Mouse (Mus musculus) erythroblast, embryonic 14.5 days (primary cell): ENCODE data around the gene Tex36. TPM values are rescaled to one million over a fixed set of nuclear protein-coding genes. Genes with fewer than 3 reads are reported as not detected.

Experiments used
- H3K27me3 ChIP-seq: 2 replicates; pipeline ENCODE4 v1.6.1; 2012; ENCODE audit warnings: inconsistent platforms; ENCODE audit not compliant: control insufficient read depth
- H3K36me3 ChIP-seq: 2 replicates; pipeline ENCODE4 v1.6.1; 2012; ENCODE audit warnings: mild to moderate bottlenecking, inconsistent platforms; ENCODE audit not compliant: control insufficient read depth
- H3K4me1 ChIP-seq: 2 replicates; pipeline ENCODE4 v1.6.1; 2012; ENCODE audit warnings: inconsistent platforms; ENCODE audit not compliant: control insufficient read depth
- H3K4me3 ChIP-seq: replicated peaks from 2 replicates; pipeline ENCODE3; 2012; ENCODE audit warnings: moderate library complexity, mild to moderate bottlenecking, inconsistent platforms
- H3K9me3 ChIP-seq: 2 replicates; pipeline ENCODE4 v1.6.1; 2012; ENCODE audit warnings: low read length, inconsistent platforms, mixed read lengths; ENCODE audit not compliant: control insufficient read depth
- GATA1 ChIP-seq: IDR thresholded peaks from 2 replicates; pipeline ENCODE4 v1.6.1; 2012; ENCODE audit warnings: low read length, inconsistent platforms, mixed read lengths
- TAL1 ChIP-seq: IDR thresholded peaks from 3 replicates; pipeline ENCODE4 v1.6.1; 2012; ENCODE audit warnings: low read length, inconsistent platforms, mixed read lengths
- polyA plus RNA-seq: library from polyadenylated mRNA; stranded (reverse); fragments of >175 nt; gene quantifications from 2 replicates; pipeline ENCODE4 v1.2.3, GENCODE M21; 2012

The Tex36 gene
- polyA plus RNA-seq, 1 experiment: not detected

DNA sequence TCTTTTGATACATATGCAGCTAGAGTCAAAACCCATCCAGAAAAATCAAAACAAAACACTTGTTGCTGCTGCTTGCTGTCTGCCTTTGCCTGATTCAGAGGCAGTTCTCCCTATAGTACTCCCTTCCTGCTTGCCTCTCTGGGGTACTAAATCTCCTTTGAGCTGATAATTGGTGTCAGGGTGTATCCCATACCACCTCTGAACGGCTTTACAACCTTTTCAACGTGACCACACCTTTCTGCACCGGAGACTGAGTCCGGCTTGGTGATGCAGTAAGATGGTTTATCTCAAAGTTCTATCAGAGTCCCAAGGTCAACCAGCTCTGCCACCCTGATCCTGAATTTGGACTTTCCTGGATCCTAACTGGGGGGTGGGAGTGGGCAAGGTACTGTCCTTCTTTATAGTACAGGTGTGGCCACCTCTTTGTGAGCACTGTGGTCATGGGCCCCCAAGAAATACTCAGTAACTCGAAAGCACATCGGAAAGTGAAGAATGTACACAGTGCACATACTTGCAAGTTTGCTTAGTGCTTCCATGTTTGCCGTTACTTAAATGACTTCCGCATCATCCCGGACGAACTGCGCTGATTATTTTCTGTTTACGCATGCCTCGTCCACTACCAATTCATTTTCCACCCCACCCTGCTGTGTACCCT, 2.6 kb upstream of the Tex36 start:
- Histone ChIP-seq H3K9me3 (no peaks in the 10 kb centered on the region), H3K36me3 (no peaks in the 10 kb centered on the region), H3K4me3 (no peak overlapping the region), H3K4me1 (no peaks in the 10 kb centered on the region), H3K27me3 (no peaks in the 10 kb centered on the region)
- TF ChIP-seq GATA1 (no peak), TAL1 (no peak)

DNA sequence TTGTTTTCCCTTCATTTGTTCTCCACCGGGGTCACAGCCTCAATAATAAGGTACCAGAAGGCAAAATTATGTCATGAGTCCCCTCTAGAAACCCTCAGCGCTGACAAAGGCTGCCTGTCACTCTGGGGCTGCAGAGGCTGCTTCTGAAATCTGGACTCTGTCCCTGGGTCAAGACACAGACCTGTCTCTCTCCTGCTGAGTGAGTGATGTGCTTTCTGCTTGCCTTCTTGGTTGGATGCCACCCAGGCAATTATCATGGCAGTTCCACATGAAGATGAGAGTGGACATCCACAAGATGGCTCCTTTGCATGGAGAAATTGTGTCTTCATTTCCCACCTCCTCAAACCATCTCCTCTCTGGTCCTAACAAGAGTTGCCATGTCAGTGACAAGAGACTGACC, 1.2 kb upstream of the Tex36 start:
- no peaks in the 10 kb centered on the region for H3K27me3 ChIP-seq
- no peak overlapping the region for H3K4me3 ChIP-seq
- TF ChIP-seq GATA1 (no peak), TAL1 (no peak)
- no peaks in the 10 kb centered on the region for H3K4me1 ChIP-seq
- H3K9me3 ChIP-seq: no peaks in the 10 kb centered on the region
- no peaks in the 10 kb centered on the region for H3K36me3 ChIP-seq

DNA sequence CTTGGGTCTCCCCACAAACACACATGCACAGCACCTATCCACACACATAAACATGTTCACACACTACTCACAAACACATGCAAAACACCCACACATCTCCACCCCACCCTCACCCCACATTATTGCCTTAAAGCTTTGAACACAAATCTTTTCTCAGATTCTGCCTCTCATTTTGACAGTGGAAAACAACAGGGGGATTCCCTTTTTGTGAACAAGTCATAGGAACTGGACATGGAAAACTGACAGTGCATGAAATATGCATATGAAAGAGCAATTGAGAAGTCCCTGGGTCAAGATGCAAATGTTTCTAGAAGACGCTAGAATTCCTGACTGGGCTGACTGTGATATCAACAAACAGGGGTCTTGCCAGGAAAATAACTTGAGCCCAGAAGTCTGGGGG, 1.4 kb downstream of the Tex36 start:
- H3K36me3 ChIP-seq: no peaks in the 10 kb centered on the region
- H3K4me3 ChIP-seq: no peak overlapping the region
- H3K27me3 ChIP-seq: no peaks in the 10 kb centered on the region
- TF ChIP-seq TAL1 (no peak), GATA1 (no peak)
- H3K9me3 ChIP-seq: no peaks in the 10 kb centered on the region
- H3K4me1 ChIP-seq: no peaks in the 10 kb centered on the region

DNA sequence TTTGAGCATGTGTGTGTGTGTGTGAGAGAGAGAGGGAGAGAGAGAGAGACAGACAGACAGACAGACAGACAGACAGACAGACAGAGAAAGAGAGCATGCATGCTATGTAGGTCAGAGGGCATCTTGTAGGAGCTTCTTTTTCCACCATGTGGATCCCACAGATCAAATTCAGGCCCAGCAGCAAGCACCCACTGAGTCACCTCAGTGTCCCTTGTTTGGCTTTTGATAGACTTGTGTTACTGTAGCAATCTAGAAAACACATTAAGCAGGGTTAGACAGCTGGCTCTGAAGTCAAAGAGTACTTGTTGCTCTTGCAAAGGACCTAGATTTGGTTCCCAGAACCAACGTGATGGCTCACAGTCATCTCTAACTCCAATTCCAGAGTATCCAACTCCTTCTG, 10.2 kb downstream of the Tex36 start:
- Histone ChIP-seq H3K27me3 (no peaks in the 10 kb centered on the region), H3K4me3 (no peak overlapping the region), H3K9me3 (no peaks in the 10 kb centered on the region), H3K36me3 (no peaks in the 10 kb centered on the region), H3K4me1 (no peaks in the 10 kb centered on the region)
- TF ChIP-seq TAL1 (no peak), GATA1 (no peak)

DNA sequence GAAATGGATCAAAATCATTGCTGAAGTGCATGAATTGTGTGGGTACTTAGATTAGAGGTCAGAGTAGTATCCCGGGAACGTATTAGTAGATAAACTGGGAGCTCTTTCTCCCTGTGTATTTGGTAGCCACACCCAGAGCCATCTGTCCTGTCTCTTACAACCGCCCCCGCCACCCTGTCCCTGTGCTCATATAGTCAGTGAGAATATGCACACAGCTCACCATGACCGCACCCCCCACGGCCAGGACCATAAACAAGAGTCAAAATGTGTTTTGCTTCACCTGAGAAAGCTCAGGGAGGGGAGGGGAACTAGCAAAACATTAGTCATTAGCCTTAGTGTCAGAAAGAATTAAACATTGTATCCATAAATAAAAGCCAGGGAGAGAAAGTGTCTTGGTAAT, 18.7 kb downstream of the Tex36 start:
- H3K27me3 ChIP-seq: no peaks in the 10 kb centered on the region
- H3K4me1 ChIP-seq: no peaks in the 10 kb centered on the region
- TF ChIP-seq TAL1 (no peak), GATA1 (no peak)
- no peaks in the 10 kb centered on the region for H3K36me3 ChIP-seq
- no peak overlapping the region for H3K4me3 ChIP-seq
- no peaks in the 10 kb centered on the region for H3K9me3 ChIP-seq

DNA sequence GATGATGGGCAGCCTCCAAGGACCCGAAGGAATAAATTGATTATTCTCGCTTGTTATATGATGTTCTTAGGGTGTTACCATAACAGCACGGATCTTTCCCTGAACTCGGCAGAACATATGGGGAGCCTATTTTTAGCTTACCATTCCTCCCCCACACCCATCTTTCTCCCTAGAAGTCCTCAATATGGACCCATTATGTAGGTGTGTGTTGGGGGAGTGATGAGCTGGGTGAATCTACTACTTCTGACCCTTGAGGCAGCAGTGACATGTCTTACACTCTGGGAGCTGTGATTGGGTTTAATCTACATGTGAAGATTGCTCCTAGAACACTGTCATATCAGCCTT, 21.7 kb downstream of the Tex36 start:
- TF ChIP-seq GATA1 (no peak), TAL1 (no peak)
- Histone ChIP-seq H3K9me3 (no peaks in the 10 kb centered on the region), H3K4me3 (no peak overlapping the region), H3K27me3 (no peaks in the 10 kb centered on the region), H3K36me3 (no peaks in the 10 kb centered on the region), H3K4me1 (no peaks in the 10 kb centered on the region)

DNA sequence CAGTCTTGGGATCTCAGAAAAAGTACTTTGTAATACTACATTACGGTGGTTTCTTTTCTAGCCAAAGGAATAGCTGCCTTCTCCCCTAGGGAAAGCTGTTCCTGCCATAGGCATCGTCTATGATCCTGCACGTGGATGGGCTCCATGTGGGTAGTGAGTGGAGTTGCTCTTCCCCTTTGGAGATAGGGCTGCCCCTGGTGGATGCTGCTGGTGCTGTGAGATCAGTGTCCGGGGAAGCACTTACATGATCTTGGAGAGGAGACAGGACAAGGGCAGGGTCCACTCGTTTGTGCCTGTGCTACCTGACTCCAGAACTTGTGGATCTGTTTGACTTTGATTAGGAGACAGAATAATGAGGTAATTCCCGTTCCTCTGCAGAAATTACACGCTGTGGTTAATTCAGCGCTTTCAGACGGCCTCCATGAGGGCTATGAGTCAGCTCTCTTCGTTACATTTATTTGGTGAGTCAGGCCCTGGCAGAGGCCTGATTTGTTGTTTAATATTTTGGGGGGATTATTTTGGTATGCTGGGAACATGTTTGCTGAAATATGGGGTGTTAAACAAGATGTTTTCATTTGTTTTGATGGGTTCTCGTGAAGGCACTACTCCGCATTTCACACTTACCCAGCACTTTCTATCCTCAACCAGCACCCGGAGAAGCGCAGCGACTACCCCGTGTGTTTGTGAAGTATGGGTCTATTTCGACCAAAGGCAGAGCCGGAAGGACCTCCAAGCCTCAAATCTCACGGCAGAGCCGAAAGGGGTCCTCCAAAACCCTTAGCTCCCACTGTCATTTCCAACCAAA, 22.3 kb downstream of the Tex36 start:
- TF ChIP-seq TAL1: no peak
- TF ChIP-seq GATA1: no peak
- H3K4me1 ChIP-seq: no peaks in the 10 kb centered on the region
- no peak overlapping the region for H3K4me3 ChIP-seq
- no peaks in the 10 kb centered on the region for H3K9me3 ChIP-seq
- H3K27me3 ChIP-seq: no peaks in the 10 kb centered on the region
- no peaks in the 10 kb centered on the region for H3K36me3 ChIP-seq

DNA sequence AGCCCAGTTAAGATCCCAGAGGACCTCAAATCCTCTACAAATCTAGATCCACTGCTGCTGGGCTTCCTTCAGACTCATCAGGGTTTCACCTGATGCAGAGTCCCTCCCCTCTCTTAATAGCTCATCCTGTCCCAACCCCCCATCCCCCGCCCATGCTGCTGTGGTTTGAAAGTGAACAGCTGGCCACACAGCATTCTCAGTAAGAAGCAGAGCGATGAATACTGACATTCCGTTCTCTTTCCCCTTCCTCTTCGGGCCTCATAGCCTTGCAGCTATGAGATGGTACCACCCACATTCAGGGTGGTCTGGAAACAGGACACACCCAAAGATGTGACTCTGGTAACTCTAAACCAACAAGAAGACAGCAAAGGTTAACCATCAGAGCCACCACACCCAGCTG, 25.1 kb downstream of the Tex36 start:
- H3K9me3 ChIP-seq: no peaks in the 10 kb centered on the region
- H3K4me3 ChIP-seq: no peak overlapping the region
- no peaks in the 10 kb centered on the region for H3K4me1 ChIP-seq
- H3K36me3 ChIP-seq: no peaks in the 10 kb centered on the region
- H3K27me3 ChIP-seq: no peaks in the 10 kb centered on the region
- TF ChIP-seq TAL1 (no peak), GATA1 (no peak)

DNA sequence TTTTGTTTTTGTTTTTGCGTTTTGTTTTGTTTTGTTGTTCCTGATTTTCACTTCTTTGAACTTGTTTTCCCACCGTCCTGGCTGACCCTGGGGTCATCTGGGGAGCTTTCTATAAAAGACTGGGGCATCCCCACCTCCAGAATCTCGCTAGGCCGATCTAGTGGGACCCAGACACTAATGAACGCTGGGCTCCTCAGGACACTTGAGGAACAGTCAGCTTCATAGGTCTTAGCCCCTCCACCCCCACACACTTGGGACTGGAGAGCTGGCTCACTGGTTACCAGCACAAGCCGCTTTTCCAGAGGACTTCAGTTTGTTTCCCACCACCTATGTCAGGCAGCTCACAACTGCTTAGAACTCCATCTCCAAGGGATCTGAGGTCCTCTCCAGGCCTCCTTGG, 25.7 kb downstream of the Tex36 start:
- TF ChIP-seq TAL1: no peak
- TF ChIP-seq GATA1: no peak
- no peaks in the 10 kb centered on the region for H3K4me1 ChIP-seq
- no peak overlapping the region for H3K4me3 ChIP-seq
- no peaks in the 10 kb centered on the region for H3K36me3 ChIP-seq
- no peaks in the 10 kb centered on the region for H3K27me3 ChIP-seq
- H3K9me3 ChIP-seq: no peaks in the 10 kb centered on the region
